Mouse (Mus musculus): Measurements from ENCODE around the gene Plin1. TPM values are rescaled to one million over a fixed set of nuclear protein-coding genes. Genes with fewer than 3 reads are reported as not detected.

Gene Plin1
- polyA plus RNA-seq, 1 experiment from 2014 or later: 0.05 TPM

GRCm38 (mm10) chr7:79758176-79758575 lies 25.5 kb upstream of the Plin1 start:
- H3K4me2 ChIP-seq: no peak overlapping the region
- H3K36me3 ChIP-seq: no peaks in the 10 kb centered on the region
- no peak overlapping the region for H3K4me3 ChIP-seq (replicated peaks)
- no peak overlapping the region for H3K27ac ChIP-seq (replicated peaks)
- ATAC-seq (ENCODE audit: low FRiP score): no peak
- H3K9ac ChIP-seq (replicated peaks): no peak overlapping the region
- H3K4me1 ChIP-seq: no peaks in the 10 kb centered on the region
- WGBS: 85% methylated on average over 6 of the region's 6 CpGs
- H3K9me3 ChIP-seq (replicated peaks): no peaks in the 10 kb centered on the region
- no peaks in the 10 kb centered on the region for H3K27me3 ChIP-seq (replicated peaks)

GRCm38 (mm10) chr7:79756334-79756733 lies 23.6 kb upstream of the Plin1 start:
- WGBS: 58% methylated on average over 2 of the region's 2 CpGs
- H3K4me1 ChIP-seq: no peaks in the 10 kb centered on the region
- H3K4me2 ChIP-seq: no peak overlapping the region
- H3K4me3 ChIP-seq (replicated peaks): no peak overlapping the region
- no peak overlapping the region for H3K9ac ChIP-seq (replicated peaks)
- H3K36me3 ChIP-seq: no peaks in the 10 kb centered on the region
- no peak for ATAC-seq (ENCODE audit: low FRiP score)
- H3K9me3 ChIP-seq (replicated peaks): no peaks in the 10 kb centered on the region
- no peak overlapping the region for H3K27ac ChIP-seq (replicated peaks)
- no peaks in the 10 kb centered on the region for H3K27me3 ChIP-seq (replicated peaks)

GRCm38 (mm10) chr7:79749511-79749910 lies 16.8 kb upstream of the Plin1 start:
- H3K36me3 ChIP-seq: no peaks in the 10 kb centered on the region
- no peak overlapping the region for H3K4me2 ChIP-seq
- H3K27me3 ChIP-seq (replicated peaks): no peaks in the 10 kb centered on the region
- no peaks in the 10 kb centered on the region for H3K4me1 ChIP-seq
- 91% methylated on average over 6 of the region's 6 CpGs for WGBS
- no peak overlapping the region for H3K4me3 ChIP-seq (replicated peaks)
- no peak for ATAC-seq (ENCODE audit: low FRiP score)
- H3K27ac ChIP-seq (replicated peaks): no peak overlapping the region
- H3K9ac ChIP-seq (replicated peaks): no peak overlapping the region
- H3K9me3 ChIP-seq (replicated peaks): no peaks in the 10 kb centered on the region

- H3K4me2 ChIP-seq: no peak overlapping the region
- H3K36me3 ChIP-seq: no peaks in the 10 kb centered on the region
- WGBS: 79% methylated on average over 6 of the region's 6 CpGs
- H3K27me3 ChIP-seq (replicated peaks): no peaks in the 10 kb centered on the region
- H3K9ac ChIP-seq (replicated peaks): no peak overlapping the region
- ATAC-seq (ENCODE audit: low FRiP score): no peak
- no peaks in the 10 kb centered on the region for H3K9me3 ChIP-seq (replicated peaks)
- no peak overlapping the region for H3K4me3 ChIP-seq (replicated peaks)
- H3K27ac ChIP-seq (replicated peaks): no peak overlapping the region
- H3K4me1 ChIP-seq: peaks cover 9% of the 10 kb centered on the region
These were observed 15.0 kb upstream of the Plin1 start for GRCm38 (mm10) chr7:79747659-79748058.

- Histone ChIP-seq H3K9ac (replicated peaks) (no peak overlapping the region), H3K4me3 (replicated peaks) (no peak overlapping the region), H3K4me2 (no peak overlapping the region), H3K36me3 (no peaks in the 10 kb centered on the region), H3K4me1 (peaks cover 13% of the 10 kb centered on the region), H3K27me3 (replicated peaks) (no peaks in the 10 kb centered on the region), H3K27ac (replicated peaks) (no peak overlapping the region), H3K9me3 (replicated peaks) (no peaks in the 10 kb centered on the region)
- 77% methylated on average over 5 of the region's 5 CpGs for WGBS
- ATAC-seq (ENCODE audit: low FRiP score): no peak
These were observed 11.9 kb upstream of the Plin1 start for GRCm38 (mm10) chr7:79744585-79744984.

GRCm38 (mm10) chr7:79744051-79744450 lies 11.3 kb upstream of the Plin1 start:
- no peak for ATAC-seq (ENCODE audit: low FRiP score)
- Histone ChIP-seq H3K36me3 (no peaks in the 10 kb centered on the region), H3K27ac (replicated peaks) (no peak overlapping the region), H3K9me3 (replicated peaks) (no peaks in the 10 kb centered on the region), H3K27me3 (replicated peaks) (no peaks in the 10 kb centered on the region), H3K4me2 (no peak overlapping the region), H3K4me1 (peaks cover 13% of the 10 kb centered on the region), H3K9ac (replicated peaks) (no peak overlapping the region), H3K4me3 (replicated peaks) (no peak overlapping the region)
- 89% methylated on average over 9 of the region's 9 CpGs for WGBS

GRCm38 (mm10) chr7:79742659-79743536 lies 10.2 kb upstream of the Plin1 start, which contains the start of the genes Pex11a and Wdr93:
Gene Pex11a (minus strand): TSS chr7:79743131.
Gene Wdr93 (plus strand): TSS chr7:79743163.
- Histone ChIP-seq H3K9me3 (replicated peaks) (no peaks in the 10 kb centered on the region), H3K27me3 (replicated peaks) (no peaks in the 10 kb centered on the region), H3K36me3 (no peaks in the 10 kb centered on the region), H3K27ac (replicated peaks) (no peak within 1 kb of the TSS), H3K9ac (replicated peaks) (peak within 1 kb of the TSS; percentile 49), H3K4me3 (replicated peaks) (peak within 1 kb of the TSS; percentile 62), H3K4me1 (peaks cover 13% of the 10 kb centered on the region), H3K4me2 (peak within 1 kb of the TSS; percentile 99)
- WGBS: 2% methylated on average over 46 of the region's 46 CpGs
- peak; percentile 87 for ATAC-seq (ENCODE audit: low FRiP score)

- H3K36me3 ChIP-seq: 0 out of 2 replicates have a peak, but pooled peaks cover 4% of the 10 kb centered on the region
- 17% methylated on average over 11 of the region's 11 CpGs for WGBS
- H3K4me3 ChIP-seq (replicated peaks): peak overlapping the region; percentile 62
- peak overlapping the region; percentile 99 for H3K4me2 ChIP-seq
- no peaks in the 10 kb centered on the region for H3K27me3 ChIP-seq (replicated peaks)
- H3K4me1 ChIP-seq: peaks cover 13% of the 10 kb centered on the region
- no peaks in the 10 kb centered on the region for H3K9me3 ChIP-seq (replicated peaks)
- peak overlapping the region; percentile 49; the same call in 1 of the 2 replicates for H3K9ac ChIP-seq (replicated peaks)
- peak; percentile 8; the same call in 1 of the 2 replicates for ATAC-seq (ENCODE audit: low FRiP score)
- no peak overlapping the region for H3K27ac ChIP-seq (replicated peaks)
These were observed 9.6 kb upstream of the Plin1 start for GRCm38 (mm10) chr7:79742277-79742658.

- no peaks in the 10 kb centered on the region for H3K27me3 ChIP-seq (replicated peaks)
- no peak overlapping the region for H3K4me3 ChIP-seq (replicated peaks)
- 81% methylated on average over 4 of the region's 4 CpGs for whole genome bisulfite sequencing
- peaks cover 13% of the 10 kb centered on the region for H3K4me1 ChIP-seq
- H3K9me3 ChIP-seq (replicated peaks): no peaks in the 10 kb centered on the region
- 0 out of 2 replicates have a peak, but pooled peaks cover 6% of the 10 kb centered on the region for H3K36me3 ChIP-seq
- no peak for ATAC-seq (ENCODE audit: low FRiP score)
- no peak overlapping the region for H3K4me2 ChIP-seq
- H3K27ac ChIP-seq (replicated peaks): no peak overlapping the region
- no peak overlapping the region for H3K9ac ChIP-seq (replicated peaks)
These were observed 7.6 kb upstream of the Plin1 start for GRCm38 (mm10) chr7:79740279-79740678.

GRCm38 (mm10) chr7:79738913-79739312 lies 6.2 kb upstream of the Plin1 start:
- Histone ChIP-seq H3K4me1 (peaks cover 13% of the 10 kb centered on the region), H3K27me3 (replicated peaks) (no peaks in the 10 kb centered on the region), H3K4me2 (no peak overlapping the region), H3K9ac (replicated peaks) (no peak overlapping the region), H3K27ac (replicated peaks) (no peak overlapping the region), H3K9me3 (replicated peaks) (no peaks in the 10 kb centered on the region), H3K4me3 (replicated peaks) (no peak overlapping the region), H3K36me3 (0 out of 2 replicates have a peak, but pooled peaks cover 6% of the 10 kb centered on the region)
- WGBS: 95% methylated on average over 2 of the region's 2 CpGs
- no peak for ATAC-seq (ENCODE audit: low FRiP score)

GRCm38 (mm10) chr7:79736511-79736910 lies 3.8 kb upstream of the Plin1 start:
- Histone ChIP-seq H3K4me2 (no peak overlapping the region), H3K27ac (replicated peaks) (no peak overlapping the region), H3K9me3 (replicated peaks) (no peaks in the 10 kb centered on the region), H3K27me3 (replicated peaks) (no peaks in the 10 kb centered on the region), H3K9ac (replicated peaks) (no peak overlapping the region), H3K36me3 (0 out of 2 replicates have a peak, but pooled peaks cover 6% of the 10 kb centered on the region), H3K4me1 (no peaks in the 10 kb centered on the region), H3K4me3 (replicated peaks) (no peak overlapping the region)
- ATAC-seq (ENCODE audit: low FRiP score): no peak
- WGBS: 92% methylated on average over 14 of the region's 14 CpGs

- no peak for ATAC-seq (ENCODE audit: low FRiP score)
- Histone ChIP-seq H3K27ac (replicated peaks) (no peak overlapping the region), H3K9me3 (replicated peaks) (no peaks in the 10 kb centered on the region), H3K4me3 (replicated peaks) (no peak overlapping the region), H3K36me3 (0 out of 2 replicates have a peak, but pooled peaks cover 6% of the 10 kb centered on the region), H3K27me3 (replicated peaks) (no peaks in the 10 kb centered on the region), H3K4me1 (no peaks in the 10 kb centered on the region), H3K9ac (replicated peaks) (no peak overlapping the region), H3K4me2 (no peak overlapping the region)
- 84% methylated on average over 8 of the region's 8 CpGs for WGBS
These were observed 1.9 kb upstream of the Plin1 start for GRCm38 (mm10) chr7:79734563-79734962.
